Mouse (Mus musculus) liver, adult 2 months (tissue): ENCODE results near the gene Calhm3. TPM values are rescaled to one million over a fixed set of nuclear protein-coding genes. Genes with fewer than 3 reads are reported as not detected.

Experiments
- DNase-seq: peaks from one replicate; pipeline ENCODE4 v3.0.0-alpha.2; 2011; ENCODE audit warnings: low read depth, low spot score; ENCODE audit errors: extremely low read depth
- H3K27ac ChIP-seq: fragments of 200-500 bp; replicated peaks from 2 replicates; pipeline ENCODE4 v1.5.1; 2012; ENCODE audit warnings: low read depth, mild to moderate bottlenecking, control low read depth, inconsistent platforms, low read length; ENCODE audit not compliant: insufficient read depth
- H3K27me3 ChIP-seq: fragments of 200-500 bp; 2 replicates; pipeline ENCODE4 v1.6.1; 2012; ENCODE audit warnings: mild to moderate bottlenecking, moderate library complexity, low read length, inconsistent platforms; ENCODE audit not compliant: control insufficient read depth, insufficient read depth
- H3K36me3 ChIP-seq: fragments of 200-500 bp; 2 replicates; pipeline ENCODE4 v1.6.1; 2012; ENCODE audit warnings: low read length, inconsistent platforms; ENCODE audit not compliant: control insufficient read depth, insufficient read depth
- H3K4me1 ChIP-seq: fragments of 200-500 bp; 2 replicates; pipeline ENCODE4 v1.6.1; 2011; ENCODE audit warnings: low read length; ENCODE audit not compliant: control insufficient read depth, insufficient read depth
- H3K4me3 ChIP-seq: fragments of 200-500 bp; 2 replicates; pipeline ENCODE4 v1.5.1; 2011; ENCODE audit warnings: low read depth, mild to moderate bottlenecking, control low read depth, low read length, moderate library complexity; ENCODE audit not compliant: insufficient read depth
- H3K79me2 ChIP-seq: fragments of 200-500 bp; 2 replicates; pipeline ENCODE4 v1.6.1; 2012; ENCODE audit warnings: inconsistent platforms, mild to moderate bottlenecking, low read length, moderate library complexity; ENCODE audit not compliant: control insufficient read depth, insufficient read depth
- H3K9ac ChIP-seq: fragments of 200-500 bp; 2 replicates; pipeline ENCODE4 v1.6.1; 2012; ENCODE audit warnings: low read depth, mild to moderate bottlenecking, control low read depth, inconsistent platforms, low read length
- CTCF ChIP-seq: fragments of 200-500 bp; IDR thresholded peaks from 2 replicates; pipeline ENCODE4 v1.5.1; 2011; ENCODE audit warnings: low read depth, low read length, control low read depth
- POLR2A ChIP-seq: fragments of 200-500 bp; IDR thresholded peaks from 2 replicates; pipeline ENCODE4 v1.6.1; 2011; ENCODE audit warnings: low read length, control low read depth; ENCODE audit not compliant: insufficient read depth; ENCODE audit errors: extremely low read depth
- WGBS: fragments of 180-500 bp; shearing (Covaris S2); methylation state at CpG from one replicate; pipeline ENCODE4 v1.1.7; 2018; 5-methylcytosine and 5-hydroxymethylcytosine counted together
- polyA plus RNA-seq: library from polyadenylated mRNA; depleted of rRNA; stranded (reverse); fragments of >200 nt; gene quantifications from 2 replicates; pipeline ENCODE4 v1.2.3, GENCODE M21; 2012
- total RNA-seq: library from RNA; depleted of rRNA; stranded (reverse); fragments of >200 nt; gene quantifications from 2 replicates; pipeline ENCODE4 v1.2.3, GENCODE M21; 2014

The Calhm3 gene
- total and polyA plus RNA-seq, 2 experiments: not detected

- H3K27me3 ChIP-seq: no peaks in the 10 kb centered on the region; the same call in 1 of the 2 replicates
- WGBS: 93% methylated on average over 13 of the region's 13 CpGs
- TF ChIP-seq CTCF (no peak), POLR2A (no peak)
- no peak overlapping the region for H3K9ac ChIP-seq
- no peak overlapping the region for H3K27ac ChIP-seq
- no peak for DNase-seq
- no peaks in the 10 kb centered on the region for H3K79me2 ChIP-seq
- no peaks in the 10 kb centered on the region for H3K4me1 ChIP-seq
- H3K36me3 ChIP-seq: no peaks in the 10 kb centered on the region
- H3K4me3 ChIP-seq: no peak overlapping the region
Measured at GRCm38 (mm10) chr19:47198671-47199350, 41.2 kb upstream of the Calhm3 start.

- Histone ChIP-seq H3K4me1 (no peaks in the 10 kb centered on the region), H3K79me2 (no peaks in the 10 kb centered on the region), H3K27me3 (no peaks in the 10 kb centered on the region; the same call in 1 of the 2 replicates), H3K9ac (no peak overlapping the region), H3K27ac (no peak overlapping the region), H3K4me3 (no peak overlapping the region), H3K36me3 (no peaks in the 10 kb centered on the region)
- no peak for TF ChIP-seq POLR2A
- no peak for TF ChIP-seq CTCF
- DNase-seq: no peak
- 96% methylated on average over 5 of the region's 5 CpGs for WGBS
Measured at GRCm38 (mm10) chr19:47192158-47192557, 34.6 kb upstream of the Calhm3 start.

GRCm38 (mm10) chr19:47188515-47189128 is 31.1 kb upstream of the Calhm3 start:
- no peak overlapping the region for H3K9ac ChIP-seq
- 85% methylated on average over 11 of the region's 11 CpGs for WGBS

GRCm38 (mm10) chr19:47186514-47187275 is 29.1 kb upstream of the Calhm3 start:
- Histone ChIP-seq H3K4me1 (no peaks in the 10 kb centered on the region), H3K27ac (no peak overlapping the region), H3K36me3 (no peaks in the 10 kb centered on the region), H3K79me2 (no peaks in the 10 kb centered on the region), H3K27me3 (no peaks in the 10 kb centered on the region), H3K9ac (no peak overlapping the region), H3K4me3 (no peak overlapping the region)
- DNase-seq: no peak
- WGBS: 57% methylated on average over 15 of the region's 15 CpGs
- TF ChIP-seq CTCF (no peak), POLR2A (no peak)

More at GRCm38 (mm10) chr19:47188515-47189128, 31.1 kb upstream of the Calhm3 start:
- Histone ChIP-seq H3K4me1 (no peaks in the 10 kb centered on the region), H3K79me2 (no peaks in the 10 kb centered on the region), H3K27me3 (no peaks in the 10 kb centered on the region), H3K27ac (no peak overlapping the region), H3K4me3 (no peak overlapping the region), H3K36me3 (no peaks in the 10 kb centered on the region)
- DNase-seq: no peak
- TF ChIP-seq CTCF: no peak
- no peak for TF ChIP-seq POLR2A

- Histone ChIP-seq H3K4me1 (no peaks in the 10 kb centered on the region), H3K27ac (no peak overlapping the region), H3K79me2 (no peaks in the 10 kb centered on the region), H3K27me3 (peaks cover 2% of the 10 kb centered on the region; the same call in 1 of the 2 replicates), H3K4me3 (no peak overlapping the region), H3K36me3 (no peaks in the 10 kb centered on the region), H3K9ac (no peak overlapping the region)
- 63% methylated on average over 4 of the region's 4 CpGs for WGBS
- TF ChIP-seq POLR2A: no peak
- TF ChIP-seq CTCF: no peak
- DNase-seq: no peak
Measured at GRCm38 (mm10) chr19:47184736-47185135, 27.2 kb upstream of the Calhm3 start.
